Mouse (Mus musculus) layer of hippocampus, postnatal 36 days (tissue): ENCODE measurements at regions not wholly inside any gene's neighbourhood (a gene's known extent, or its start where the extent isn't known, plus 50 kb on each side); places are given as distances from the start of the nearest gene placed in this dataset.

ENCODE experiments used
- DNase-seq, 2 experiments: peaks; one replicate each; pipeline ENCODE4 v3.0.0; 2022

DNA sequence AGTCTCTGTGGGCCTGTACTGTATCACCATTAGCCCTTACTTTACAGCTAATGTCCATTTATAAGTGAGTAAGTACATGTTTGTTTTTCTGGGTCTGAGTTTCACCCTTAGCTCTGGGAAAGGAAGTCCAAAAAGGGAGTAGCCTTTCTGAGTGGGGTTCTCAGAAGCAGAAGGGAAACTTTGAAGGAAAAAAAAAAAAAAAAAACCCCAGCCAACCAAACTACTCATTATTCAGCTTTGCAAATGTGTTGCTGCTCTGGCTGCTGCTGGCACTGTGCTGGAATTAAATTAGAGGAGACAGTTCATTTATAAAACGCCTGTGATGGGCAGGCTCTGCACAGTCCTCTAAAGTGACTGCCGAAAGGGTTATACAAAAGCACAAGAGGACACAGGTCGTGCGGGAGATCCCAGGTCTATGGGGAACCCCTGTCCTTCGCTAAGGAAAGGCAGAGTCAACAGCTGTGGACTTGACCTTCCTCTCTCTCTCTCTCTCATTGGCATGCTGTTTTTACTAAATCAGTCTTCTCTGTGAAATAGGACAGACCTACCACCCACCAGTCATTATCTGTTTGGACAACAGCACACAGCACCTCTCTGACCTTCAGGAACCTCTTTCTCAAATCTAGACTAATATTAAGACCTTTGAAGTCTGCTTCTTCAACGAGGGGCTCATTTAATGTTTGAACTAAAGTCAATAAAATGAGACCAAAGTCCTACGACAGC, 165.4 kb downstream of the Cd47 start:
- peak; percentile 13 to 18 for DNase-seq

DNA sequence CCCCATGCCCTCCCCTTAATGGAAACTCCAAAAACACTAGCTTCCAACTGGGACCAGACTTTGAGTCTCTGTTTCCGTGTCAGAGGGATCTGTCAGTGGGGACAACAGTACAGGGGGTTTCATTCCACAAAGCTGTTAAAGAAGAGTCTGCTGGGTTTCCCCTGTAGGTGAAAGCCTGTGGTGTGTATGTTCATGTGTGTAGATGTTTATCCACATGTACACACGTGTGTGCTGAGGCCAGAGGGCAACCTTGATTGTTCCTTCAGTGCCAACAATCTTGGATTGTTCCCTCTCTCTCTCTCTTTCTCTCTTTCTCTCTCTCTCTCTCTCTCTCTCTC, 165.9 kb downstream of the Cd47 start:
- no peak for DNase-seq

DNA sequence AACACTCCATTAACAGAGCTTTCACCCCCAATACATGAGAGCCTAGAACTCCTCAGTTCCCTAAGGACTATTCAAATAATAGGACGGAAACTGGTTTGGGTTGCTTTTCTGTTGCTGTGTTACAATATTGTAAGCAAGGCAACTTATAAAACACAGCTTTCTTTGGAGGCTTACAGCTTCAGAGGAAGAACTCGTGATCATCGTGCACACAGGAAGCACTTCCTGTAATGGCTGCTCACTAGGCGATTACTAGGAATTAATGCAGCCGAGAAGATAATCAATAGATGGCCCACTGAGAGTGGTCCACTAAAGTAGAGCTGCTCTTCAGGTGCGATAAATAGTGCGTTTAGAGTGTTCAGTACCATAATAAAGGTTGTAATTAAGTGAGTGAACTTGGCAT, 166.8 kb downstream of the Cd47 start:
- no peak for DNase-seq

DNA sequence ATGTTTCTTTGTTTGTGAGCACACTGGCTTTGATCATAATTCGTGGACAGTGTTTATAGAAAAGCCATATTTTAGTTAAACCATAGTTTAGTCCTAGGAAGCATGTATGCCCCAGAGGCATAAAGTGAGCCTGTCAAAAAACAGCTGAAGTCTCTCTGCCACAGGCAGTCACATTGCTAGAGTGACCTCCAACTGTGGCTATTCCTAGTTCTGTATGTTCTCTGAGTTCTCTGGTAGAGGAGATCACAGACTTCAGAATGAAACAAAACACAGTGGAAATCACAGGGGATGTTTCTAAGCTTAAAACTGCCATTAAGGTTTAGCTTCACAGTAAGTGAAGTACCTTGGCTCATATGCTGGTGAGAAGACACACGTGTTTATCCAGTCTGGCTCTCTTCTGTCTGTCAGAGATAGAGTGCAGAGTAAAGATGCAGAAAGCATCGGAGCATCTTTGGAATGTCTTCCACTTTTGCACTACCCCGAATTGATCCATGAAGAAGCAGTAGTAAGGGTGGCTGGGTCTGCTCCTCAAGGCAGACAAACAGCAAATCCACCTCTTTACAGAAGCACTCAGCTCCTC, 168.0 kb downstream of the Cd47 start:
- DNase-seq: no peak

DNA sequence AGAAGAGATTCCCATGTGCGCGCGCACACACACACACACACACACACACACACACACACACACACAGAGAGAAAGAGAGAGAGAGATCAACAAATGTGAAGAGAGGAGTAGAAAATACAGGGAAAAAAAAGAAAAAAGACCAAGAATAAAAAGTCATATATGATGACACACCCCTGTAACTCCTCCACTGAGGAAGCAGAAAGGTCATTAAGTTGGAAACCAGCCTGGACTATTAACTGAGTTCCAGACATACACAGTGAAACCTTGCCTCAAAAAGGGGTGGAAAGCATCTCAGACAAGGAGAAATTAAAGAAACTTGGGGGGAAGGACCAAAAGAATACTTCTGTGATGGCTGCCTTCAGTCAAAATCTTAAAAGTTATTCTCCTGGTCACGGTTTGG, 168.7 kb downstream of the Cd47 start:
- no peak for DNase-seq

DNA sequence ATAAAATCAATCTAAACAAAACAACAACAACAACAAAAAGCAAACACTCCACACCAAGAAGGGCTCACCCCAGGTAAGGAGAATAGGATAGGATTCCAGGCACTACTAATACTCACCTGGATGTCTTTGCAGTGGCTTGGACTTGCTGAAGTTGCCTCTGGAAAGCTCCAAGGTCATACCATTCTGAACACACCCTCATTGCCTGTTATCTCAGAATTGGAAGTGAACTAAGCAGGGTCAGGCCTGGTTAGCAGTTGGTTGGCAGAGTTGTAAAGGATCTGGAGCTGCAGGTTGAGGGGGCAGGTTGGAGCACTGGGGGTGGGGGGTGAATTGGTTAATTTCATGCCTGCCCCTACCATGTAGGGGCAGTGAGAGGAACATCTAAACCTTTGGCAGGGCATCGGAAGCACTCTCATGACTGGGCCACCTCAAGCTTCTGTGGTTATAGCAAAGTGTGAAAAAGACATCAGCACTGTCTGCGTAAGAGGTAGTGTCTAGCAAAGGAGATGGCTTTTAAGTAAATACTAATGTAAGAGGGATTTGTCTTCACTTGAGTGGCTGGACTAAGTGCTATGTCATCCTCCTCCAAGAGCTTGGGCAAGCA, 169.5 kb downstream of the Cd47 start:
- DNase-seq: no peak

DNA sequence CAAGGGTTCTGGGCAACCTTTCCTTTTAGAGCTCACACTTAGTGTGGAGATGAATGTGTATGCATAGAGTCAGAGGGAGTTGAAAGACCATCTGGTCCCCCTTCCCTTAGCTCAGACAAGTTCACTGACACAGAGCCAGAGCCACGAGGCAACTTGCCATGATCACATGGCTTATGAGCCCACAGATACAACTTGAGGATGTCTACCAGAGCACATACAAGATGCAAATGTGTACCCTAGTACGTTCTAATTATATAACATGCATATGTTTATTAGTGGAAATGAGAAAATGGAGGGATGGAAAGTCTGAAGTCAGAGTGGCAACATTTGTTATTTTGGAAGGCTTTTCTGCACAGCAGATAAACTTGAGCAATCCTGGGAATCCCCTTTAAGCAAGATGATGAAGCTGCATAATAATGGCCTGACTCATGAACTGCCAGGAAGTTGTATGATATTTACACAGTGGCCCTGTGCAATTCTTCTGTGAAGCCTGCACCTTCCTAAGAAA, 170.0 kb downstream of the Cd47 start:
- peak in 1 of 2 experiments; percentile 11 for DNase-seq

DNA sequence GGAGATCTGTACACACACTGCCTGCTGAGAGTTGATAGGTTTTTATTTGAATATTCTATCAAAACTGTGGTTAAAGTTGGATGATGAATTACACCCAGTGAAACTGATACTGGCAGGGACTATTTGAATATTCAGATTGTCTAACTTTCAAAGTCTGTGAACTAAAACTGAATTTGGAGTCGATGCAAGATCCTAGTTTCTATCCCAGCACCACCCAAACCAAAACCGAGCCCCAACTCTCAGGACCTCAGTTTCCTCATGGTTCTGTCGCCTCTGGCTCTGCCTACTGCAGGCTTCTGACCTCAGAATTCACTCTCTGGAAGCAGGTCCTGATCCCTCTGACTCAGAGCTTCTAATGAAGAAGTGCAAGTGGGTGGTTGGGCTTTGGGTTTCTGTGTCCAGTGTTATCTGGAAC, 170.8 kb downstream of the Cd47 start:
- DNase-seq: no peak

DNA sequence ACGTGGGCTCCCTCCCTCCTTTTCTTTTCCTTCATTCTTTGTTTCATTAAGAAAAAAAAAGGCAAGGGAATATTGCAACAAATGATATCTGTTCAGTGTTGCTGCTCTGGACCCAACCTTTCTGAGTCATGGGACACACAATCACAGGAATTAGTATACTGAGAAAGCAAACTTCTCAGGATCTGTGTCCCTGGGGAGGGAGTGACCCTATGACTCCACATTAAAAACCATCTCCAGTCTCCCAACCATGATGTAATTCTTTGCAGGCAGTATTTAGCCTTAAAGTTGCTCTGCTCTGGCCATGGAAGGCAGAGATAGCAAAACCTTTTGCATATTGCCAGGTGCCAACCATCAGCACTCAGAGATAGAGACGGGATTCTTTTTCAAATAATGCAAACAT, 176.9 kb downstream of the Cd47 start:
- no peak for DNase-seq

DNA sequence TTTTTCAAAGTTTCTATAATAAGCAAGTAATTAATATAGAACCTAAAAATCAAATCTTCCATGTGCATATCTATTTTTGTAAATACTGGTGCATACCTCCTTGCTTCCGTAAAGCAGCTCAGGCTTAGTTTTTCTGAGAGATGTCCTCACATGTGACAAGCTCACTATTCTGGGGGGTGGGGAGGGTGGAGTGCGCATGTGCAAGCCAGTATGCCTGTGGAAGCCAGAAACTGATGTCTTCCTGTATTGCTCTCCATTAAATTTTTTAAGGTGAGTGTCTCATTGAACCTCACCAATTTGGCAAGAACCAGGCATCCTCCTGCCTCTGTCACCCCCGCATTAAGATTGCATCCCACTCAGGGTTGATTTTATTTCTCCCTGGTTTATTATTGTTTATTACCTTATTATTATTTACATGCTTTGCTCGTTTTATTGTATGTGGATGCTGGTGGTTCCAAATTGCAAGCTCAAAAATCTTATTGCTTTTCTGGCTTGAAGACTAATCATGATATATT, 179.2 kb downstream of the Cd47 start:
- DNase-seq: no peak

DNA sequence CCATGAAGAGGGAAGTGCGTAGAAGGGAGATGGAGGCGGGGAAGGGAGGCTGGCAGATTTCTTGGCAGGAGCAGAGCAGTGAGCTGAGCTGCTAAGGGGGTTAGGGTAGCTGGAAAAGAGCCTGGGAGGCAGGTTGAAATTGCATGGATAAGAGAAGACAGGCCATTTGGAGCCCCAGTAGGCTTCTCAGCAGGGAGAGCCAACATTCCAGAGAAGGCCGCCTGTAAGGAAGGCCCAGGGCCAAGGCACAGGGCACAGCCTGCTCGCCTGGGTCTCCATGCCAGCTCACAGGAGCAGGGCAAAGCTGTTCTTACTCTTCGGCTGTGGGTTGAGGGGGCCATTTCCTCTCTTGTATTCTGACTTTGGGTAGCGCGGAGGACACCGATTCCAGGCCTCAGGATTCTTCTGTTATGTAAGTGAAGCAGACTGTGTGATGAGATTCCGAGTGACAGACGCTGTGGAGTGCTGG, 179.9 kb downstream of the Cd47 start:
- DNase-seq: peak; percentile 38 to 42

DNA sequence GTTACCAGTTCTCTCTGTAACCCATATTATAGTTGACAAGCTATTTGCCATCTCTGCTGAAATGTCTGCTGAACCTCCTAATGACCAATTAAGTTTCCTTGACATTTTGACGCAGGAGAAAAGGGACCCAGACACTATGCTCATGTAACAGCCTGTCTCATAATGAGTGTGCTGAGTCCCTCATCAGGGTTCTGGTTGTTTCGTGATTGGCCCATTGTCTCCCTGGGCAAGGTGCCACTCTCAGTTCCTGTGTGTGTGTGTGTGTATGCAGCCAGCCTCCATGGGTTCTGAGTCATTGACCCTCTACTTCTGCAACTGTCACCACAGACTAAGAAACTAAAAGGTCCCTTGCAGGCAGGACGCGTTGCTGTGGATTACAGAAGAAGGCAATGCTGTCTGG, 181.8 kb downstream of the Cd47 start:
- no peak for DNase-seq

DNA sequence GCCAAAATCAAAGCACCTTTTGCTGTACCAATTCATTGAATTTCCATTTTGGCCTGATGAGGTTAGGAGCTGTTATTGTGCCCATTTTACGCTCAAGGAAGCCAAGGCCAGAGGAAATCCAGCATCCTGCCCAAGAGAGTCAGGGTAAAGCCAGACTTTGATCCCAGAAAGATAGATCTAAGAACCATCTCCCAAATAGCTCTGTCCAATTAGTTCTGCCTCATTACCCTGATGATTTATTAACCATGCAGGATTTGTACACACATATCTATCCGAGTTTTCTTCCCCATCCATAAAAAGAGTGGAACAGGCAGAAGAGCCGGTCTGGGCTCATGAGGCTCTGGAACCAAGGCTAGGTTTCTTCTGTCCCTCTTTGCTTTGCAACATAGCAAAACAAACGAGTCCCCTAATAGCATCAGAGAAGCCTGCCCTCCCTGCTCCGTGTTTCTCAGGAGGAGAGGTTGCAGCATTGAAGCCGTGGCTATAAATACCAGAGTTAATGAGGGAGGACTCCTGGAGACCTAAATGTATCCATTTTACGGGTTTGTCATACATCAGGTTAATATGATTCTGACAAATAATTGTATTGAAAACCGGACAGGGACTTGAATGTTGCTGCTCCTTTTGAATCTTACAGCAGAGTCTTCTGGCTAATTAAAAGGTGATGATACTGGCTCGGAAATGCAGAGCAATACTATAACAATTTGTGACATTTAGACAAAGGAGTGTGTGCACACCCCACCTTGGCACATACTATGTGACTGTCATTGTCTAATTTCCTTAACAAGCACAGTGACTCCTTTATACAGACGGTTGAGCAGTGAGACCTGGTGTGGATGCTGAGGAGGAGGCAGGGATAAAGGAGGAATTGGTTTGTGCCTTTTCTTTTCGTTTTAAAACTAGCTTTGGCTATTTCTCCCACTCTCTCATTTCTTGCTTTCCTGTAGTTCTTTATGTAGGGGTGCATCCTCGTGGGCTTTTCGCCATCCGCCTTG, 185.0 kb downstream of the Cd47 start:
- no peak for DNase-seq

DNA sequence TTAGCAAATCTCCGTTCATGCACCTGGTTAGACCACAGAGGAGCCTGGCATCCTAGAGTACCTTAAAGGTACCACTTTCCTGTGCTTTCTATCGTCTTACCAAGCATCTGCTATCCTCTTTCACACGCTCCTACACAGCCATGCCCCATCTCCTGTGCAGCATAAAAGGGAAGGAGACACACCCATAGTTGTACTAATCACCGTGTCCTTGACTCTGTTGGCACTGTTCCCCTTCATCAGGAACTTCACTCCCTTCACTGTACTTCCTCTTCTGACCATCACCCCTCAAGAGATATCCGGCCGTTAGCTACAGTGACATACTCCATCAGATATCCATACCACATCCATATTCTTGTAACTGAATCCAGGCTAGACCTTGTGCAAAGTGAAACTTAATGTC, 186.6 kb downstream of the Cd47 start:
- no peak for DNase-seq

DNA sequence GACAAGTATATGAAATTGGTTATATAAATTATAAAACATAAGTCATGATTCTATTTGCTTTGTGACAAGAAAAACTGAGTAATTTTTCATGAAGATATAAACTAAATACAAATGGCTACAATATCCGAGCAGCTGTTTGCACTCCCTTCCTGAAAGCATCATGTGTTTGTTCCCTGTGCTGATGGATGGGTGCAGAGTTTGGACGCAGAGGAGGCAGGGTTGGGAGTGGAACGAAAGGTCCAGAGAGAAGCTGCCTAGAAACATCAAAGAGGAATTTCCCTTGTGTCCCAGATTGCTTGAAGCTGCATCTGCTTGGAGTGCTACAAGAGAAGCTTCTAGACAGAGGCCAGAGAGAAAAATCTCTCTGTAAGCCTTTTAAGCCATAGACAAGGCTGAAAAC, 195.5 kb downstream of the Cd47 start:
- DNase-seq: no peak

DNA sequence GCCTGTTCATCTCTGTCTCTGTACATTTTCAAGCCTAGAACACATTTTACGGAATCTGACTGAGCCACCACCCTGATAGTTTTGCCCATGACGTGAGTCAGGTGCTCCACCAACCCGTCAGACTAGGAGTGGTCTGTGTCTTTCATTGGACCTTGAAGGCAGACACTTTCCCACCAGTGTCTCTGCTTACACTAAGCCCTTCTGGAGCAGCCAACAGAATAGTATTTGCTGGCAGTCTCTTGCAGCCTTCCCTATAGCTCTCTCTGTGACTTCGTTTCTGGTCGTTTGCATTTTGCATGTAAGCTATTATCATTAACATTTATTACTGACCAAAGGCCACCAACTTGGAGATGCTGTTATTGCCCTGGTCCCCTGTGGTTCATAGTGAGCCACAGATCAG, 196.3 kb downstream of the Cd47 start:
- no peak for DNase-seq

DNA sequence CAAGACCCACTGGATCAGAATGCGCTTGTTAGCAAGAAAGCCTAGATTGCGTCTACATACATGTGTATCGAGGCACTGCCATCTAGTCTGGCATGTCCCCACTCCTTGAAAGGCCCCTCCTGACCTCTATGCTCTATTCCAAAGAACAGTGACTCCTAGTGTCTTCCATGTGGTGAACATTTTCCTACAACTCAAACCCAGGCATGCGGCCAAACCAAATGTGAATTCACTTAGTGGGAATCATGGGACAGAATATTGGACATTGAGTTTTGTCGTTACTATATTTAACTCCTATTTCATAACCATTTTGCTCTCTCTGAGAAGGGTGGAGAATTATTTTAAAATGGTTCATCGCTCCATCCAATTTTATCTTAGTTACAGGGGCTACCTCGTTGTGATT, 196.7 kb downstream of the Cd47 start:
- no peak for DNase-seq

DNA sequence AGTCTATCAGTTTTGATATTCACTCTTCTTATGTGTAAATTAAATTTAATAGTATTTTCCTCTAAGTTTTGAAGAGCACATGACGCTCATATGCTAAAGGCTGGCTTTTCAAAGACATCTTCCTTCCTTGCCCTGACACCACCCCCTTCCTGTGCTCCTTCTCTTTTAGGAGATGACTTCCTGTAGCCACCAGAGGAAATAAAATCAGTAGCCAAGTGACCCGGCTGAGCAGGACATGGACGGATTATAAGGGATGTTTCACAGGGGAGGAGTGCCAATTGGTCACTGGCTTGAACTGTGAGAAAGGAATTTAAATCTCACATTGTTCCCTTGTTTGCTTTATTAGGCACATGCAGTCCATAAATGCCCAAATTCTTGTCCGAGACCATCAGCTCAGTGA, 200.5 kb downstream of the Cd47 start:
- no peak for DNase-seq

DNA sequence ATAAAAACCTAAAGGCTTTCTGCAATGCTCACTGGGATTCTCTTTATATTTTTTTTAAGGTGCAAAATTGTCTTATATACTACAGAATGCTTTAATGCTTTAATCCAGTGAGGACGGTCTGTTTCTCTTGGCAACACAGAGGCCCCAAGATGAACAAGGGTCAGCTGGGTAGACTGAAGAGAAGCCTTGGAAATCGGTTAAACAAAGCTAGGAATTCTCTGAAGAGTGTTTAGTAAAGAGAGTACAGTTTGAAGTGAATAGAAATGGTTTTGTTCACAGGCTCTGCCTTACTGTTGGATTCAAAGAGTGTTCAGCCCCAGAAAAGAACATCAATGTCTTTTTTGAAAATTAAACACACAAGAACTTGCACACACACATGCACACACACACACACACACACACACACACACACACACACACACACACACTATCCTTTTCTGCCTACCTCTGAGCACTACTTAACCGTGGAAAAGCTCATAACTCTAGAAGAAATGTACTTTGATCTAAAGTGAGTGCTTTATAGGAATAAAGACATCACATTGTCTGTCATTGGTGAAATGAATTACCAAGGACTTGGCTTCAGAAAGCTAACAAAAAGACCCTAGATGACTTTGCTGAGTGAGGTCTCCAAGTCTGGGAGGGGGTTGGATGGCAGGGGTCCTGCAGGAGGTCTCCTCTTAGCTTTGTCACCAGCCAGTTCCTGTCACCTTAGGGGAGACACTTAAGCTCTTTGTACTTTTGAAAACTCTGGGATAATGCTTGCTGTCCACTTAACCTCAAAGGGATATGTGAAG, 201.5 kb downstream of the Cd47 start:
- no peak for DNase-seq

DNA sequence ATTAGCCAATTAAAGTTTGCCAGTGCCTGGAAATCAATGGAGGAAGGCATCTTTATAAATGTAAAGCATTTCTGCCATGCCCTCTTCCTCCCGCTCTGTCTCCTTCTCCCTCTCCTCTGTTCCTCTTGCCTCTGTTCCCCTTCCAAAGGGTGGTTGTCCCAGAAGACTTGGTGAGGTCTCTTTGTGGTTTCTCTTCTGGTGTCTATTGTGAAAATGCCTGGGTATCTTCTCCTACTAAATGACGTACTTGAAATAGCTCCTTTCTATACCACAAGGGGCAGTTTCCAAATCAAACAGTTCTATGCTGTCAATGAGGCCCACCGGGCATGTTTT, 202.1 kb downstream of the Cd47 start:
- no peak for DNase-seq

DNA sequence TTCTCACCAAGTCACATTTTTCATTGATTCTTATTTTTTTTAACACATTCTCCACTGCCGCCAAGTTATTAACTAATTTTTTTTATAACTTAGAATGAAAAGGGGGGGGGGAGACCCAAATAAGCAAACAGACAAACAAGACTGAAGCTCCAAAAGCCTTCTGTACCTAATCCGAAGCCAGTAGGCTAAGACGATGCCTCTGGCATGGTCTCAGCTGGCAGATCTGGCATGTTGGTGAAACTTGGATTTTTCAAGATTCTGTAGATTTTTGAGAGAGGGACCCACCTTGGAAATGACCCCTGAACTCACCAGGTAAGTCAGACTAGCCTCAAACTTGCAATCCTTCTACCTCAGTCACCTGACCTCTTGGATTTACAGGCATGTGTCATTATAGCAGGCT, 208.7 kb downstream of the Cd47 start:
- DNase-seq: no peak

DNA sequence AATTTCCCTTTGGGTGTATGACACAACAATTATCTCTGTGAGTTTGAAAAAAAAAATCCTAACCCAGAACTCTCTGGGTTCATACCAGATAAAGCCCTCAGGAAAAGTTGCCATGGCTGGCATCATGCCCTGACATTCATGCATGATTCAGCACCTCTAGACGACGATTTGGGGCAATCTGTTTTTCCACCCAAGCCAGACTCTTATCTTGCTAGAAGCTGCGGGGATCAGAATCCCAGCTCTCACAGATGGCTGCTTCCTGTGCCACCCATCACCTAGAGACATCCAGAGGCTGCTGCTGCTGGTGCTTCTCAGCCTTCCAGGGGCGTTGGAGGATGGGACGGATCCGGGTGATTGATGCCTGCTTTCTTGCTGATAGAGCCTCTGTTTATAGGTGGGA, 209.2 kb downstream of the Cd47 start:
- DNase-seq: peak; percentile 56 to 57
